Mouse (Mus musculus) kidney, embryonic 15.5 days (tissue): ENCODE measurements around the gene Stap1. TPM values are rescaled to one million over a fixed set of nuclear protein-coding genes. Genes with fewer than 3 reads are reported as not detected.

ENCODE experiments used
- polyA plus RNA-seq: library from polyadenylated mRNA; unstranded; fragments of >200 nt; fragmentation: Nextera tagmentation; extraction: Ambion mirVana; gene quantifications from 2 replicates; pipeline ENCODE4 v1.2.1, GENCODE M21; 2015

Gene Stap1
- polyA plus RNA-seq, 1 experiment from 2014 or later: 0.66 TPM

Other genes with a start within 250 kb of the Stap1 start
- gene Cenpc1, start 6.2 kb upstream of the Stap1 start, polyA plus RNA-seq: 34.6 and 35.4 TPM in 2 replicates
- 12.8 and 14.0 TPM in 2 replicates for gene Uba6, start 101.1 kb downstream of the Stap1 start, polyA plus RNA-seq
- gene Gnrhr, start 126.2 kb downstream of the Stap1 start, polyA plus RNA-seq: not detected in 2 replicates
- gene Tmprss11c, start 217.6 kb downstream of the Stap1 start, polyA plus RNA-seq: not detected in 2 replicates